Mouse (Mus musculus): Measurements from ENCODE around the gene Gpr18. TPM values are rescaled to one million over a fixed set of nuclear protein-coding genes. Genes with fewer than 3 reads are reported as not detected.
"Not testable (repeated sequence)": the region's sequence is repeated elsewhere in the genome, so short reads cannot be mapped to it uniquely, and the experiment has no call there.

Gpr18 gene
- polyA plus RNA-seq, 1 experiment from 2014 or later = 0.28 TPM

DNA sequence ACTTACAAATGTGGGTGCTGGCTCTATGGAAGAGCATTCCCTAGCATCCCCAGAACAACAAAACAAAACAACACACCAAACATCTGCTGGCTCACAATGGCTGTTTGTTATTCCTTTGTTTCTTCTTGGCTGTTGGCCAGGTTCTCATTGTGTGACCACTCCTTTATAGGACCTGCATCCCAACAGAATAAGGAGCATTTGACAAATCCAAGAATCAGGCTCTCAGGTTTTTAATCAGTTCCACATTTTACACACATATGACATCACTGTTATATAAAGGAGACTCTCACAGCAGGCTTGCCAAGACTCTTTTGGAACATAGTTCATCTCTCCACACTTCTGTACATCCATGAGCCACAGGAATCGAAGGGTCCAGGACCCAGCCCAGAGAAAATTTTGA lies 46.5 kb downstream of the Gpr18 start:
- Histone ChIP-seq H3K4me1 (replicated peaks; ENCODE audit: control insufficient read depth, insufficient read depth, low read length) (no peaks in the 10 kb centered on the region), H3K36me3 (ENCODE audit: control insufficient read depth, insufficient read depth) (no peaks in the 10 kb centered on the region), H3K9me3 (ENCODE audit: control insufficient read depth, low read length) (no peaks in the 10 kb centered on the region), H3K9ac (replicated peaks; ENCODE audit: low read depth, low read length) (no peak overlapping the region), H3K27me3 (replicated peaks; ENCODE audit: control insufficient read depth, insufficient read depth, low read length) (no peaks in the 10 kb centered on the region), H3K4me2 (ENCODE audit: low read length) (no peak overlapping the region), H3K27ac (ENCODE audit: low read length) (no peak overlapping the region), H3K4me3 (replicated peaks; ENCODE audit: low read length) (no peak overlapping the region)
- ATAC-seq = no peak
- WGBS = 31% methylated on average over 1 of the region's 1 CpGs

DNA sequence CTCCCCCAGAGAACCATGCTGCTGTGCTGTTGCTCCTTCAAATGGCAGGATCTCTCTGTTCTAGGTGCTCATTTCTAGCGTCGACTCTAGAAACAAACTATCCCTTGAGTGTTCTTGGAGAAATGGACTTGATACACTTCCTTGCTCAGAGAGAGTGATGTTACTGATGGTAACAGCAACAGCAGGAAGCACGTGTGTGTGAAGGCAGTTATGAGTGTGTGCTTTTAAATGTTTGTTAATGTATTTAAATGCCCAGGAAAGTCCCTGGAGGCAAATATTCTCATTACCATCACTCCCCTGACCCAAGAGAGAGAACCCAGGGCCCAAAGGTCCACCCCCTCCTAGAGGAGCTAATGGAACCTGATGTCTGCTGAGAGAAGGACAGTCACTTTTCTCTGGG lies 49.0 kb downstream of the Gpr18 start:
- H3K36me3 ChIP-seq (ENCODE audit: control insufficient read depth, insufficient read depth) = no peaks in the 10 kb centered on the region
- no peak overlapping the region for H3K9ac ChIP-seq (replicated peaks; ENCODE audit: low read depth, low read length)
- H3K9me3 ChIP-seq (ENCODE audit: control insufficient read depth, low read length) = no peaks in the 10 kb centered on the region
- no peaks in the 10 kb centered on the region for H3K4me1 ChIP-seq (replicated peaks; ENCODE audit: control insufficient read depth, insufficient read depth, low read length)
- no peak overlapping the region for H3K27ac ChIP-seq (ENCODE audit: low read length)
- H3K4me2 ChIP-seq (ENCODE audit: low read length) = no peak overlapping the region
- H3K4me3 ChIP-seq (replicated peaks; ENCODE audit: low read length) = no peak overlapping the region
- 83% methylated on average over 3 of the region's 3 CpGs for WGBS
- H3K27me3 ChIP-seq (replicated peaks; ENCODE audit: control insufficient read depth, insufficient read depth, low read length) = no peaks in the 10 kb centered on the region
- no peak for ATAC-seq

DNA sequence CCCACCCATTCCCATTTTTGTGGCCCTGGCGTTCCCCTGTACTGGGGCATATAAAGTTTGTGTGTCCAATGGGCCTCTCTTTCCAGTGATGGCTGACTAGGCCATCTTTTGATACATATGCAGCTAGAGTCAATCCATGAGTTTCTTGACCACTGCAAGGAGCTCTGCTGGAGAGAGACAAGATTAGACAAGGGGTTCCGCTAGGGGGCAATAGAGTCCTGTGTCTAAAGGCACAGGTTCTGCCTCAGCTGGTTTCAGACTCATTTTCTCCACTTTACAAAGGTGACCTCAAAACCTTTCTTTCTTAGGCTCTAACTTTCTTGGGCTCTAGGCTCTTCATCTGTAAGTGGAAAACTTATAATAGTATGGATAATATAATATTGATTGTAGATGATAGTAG lies 50.4 kb downstream of the Gpr18 start:
- not testable (repeated sequence) for H3K9ac ChIP-seq (replicated peaks; ENCODE audit: low read depth, low read length); H3K9me3 ChIP-seq (ENCODE audit: control insufficient read depth, low read length); H3K36me3 ChIP-seq (ENCODE audit: control insufficient read depth, insufficient read depth); H3K27me3 ChIP-seq (replicated peaks; ENCODE audit: control insufficient read depth, insufficient read depth, low read length); H3K27ac ChIP-seq (ENCODE audit: low read length); H3K4me3 ChIP-seq (replicated peaks; ENCODE audit: low read length); H3K4me2 ChIP-seq (ENCODE audit: low read length); H3K4me1 ChIP-seq (replicated peaks; ENCODE audit: control insufficient read depth, insufficient read depth, low read length)
- ATAC-seq = 0 out of 2 replicates have a peak, but pooled peaks have one; percentile 58
- 10% methylated on average over 2 of the region's 2 CpGs for WGBS

Other genes starting within 250 kb of the Gpr18 start
- gene Dock9, start 117.9 kb downstream of the Gpr18 start, polyA plus RNA-seq (2015; fragmentation: Nextera tagmentation; extraction: Ambion mirVana) = 14.5 and 15.8 TPM in 2 replicates
- 51.0 and 54.4 TPM in 2 replicates for gene Ubac2, start 37.2 kb downstream of the Gpr18 start, polyA plus RNA-seq (2015; fragmentation: Nextera tagmentation; extraction: Ambion mirVana)
- gene Gpr183, start 49.4 kb upstream of the Gpr18 start, polyA plus RNA-seq (2015; fragmentation: Nextera tagmentation; extraction: Ambion mirVana) = 1.1 and 1.3 TPM in 2 replicates
- not detected in 2 replicates for gene Timm8a2, start 118.9 kb upstream of the Gpr18 start, polyA plus RNA-seq (2015; fragmentation: Nextera tagmentation; extraction: Ambion mirVana)
- 114 and 130 TPM in 2 replicates for gene Tm9sf2, start 191.3 kb upstream of the Gpr18 start, polyA plus RNA-seq (2015; fragmentation: Nextera tagmentation; extraction: Ambion mirVana)